Mouse (Mus musculus) intestine, embryonic 15.5 days (tissue): ENCODE results near the gene Hist1h2ag. TPM values are rescaled to one million over a fixed set of nuclear protein-coding genes. Genes with fewer than 3 reads are reported as not detected.

Experiments used
- ATAC-seq: fragments of 200-750 bp; cut with Nextera tagmentation; 2 replicates; pipeline ENCODE4 v1.8.0; 2017; ENCODE audit warnings: moderate TSS enrichment, moderate library complexity
- H3K27ac ChIP-seq: fragments of 300-500 bp; sonication (generic); 2 replicates; pipeline ENCODE4 v1.5.1; 2015; ENCODE audit warnings: mild to moderate bottlenecking, inconsistent platforms
- H3K27me3 ChIP-seq: fragments of 300-500 bp; sonication (generic); replicated peaks from 2 replicates; pipeline ENCODE4 v1.6.1; 2015; ENCODE audit warnings: inconsistent platforms
- H3K36me3 ChIP-seq: fragments of 300-500 bp; sonication (generic); 2 replicates; pipeline ENCODE4 v1.6.1; 2015; ENCODE audit warnings: inconsistent platforms
- H3K4me1 ChIP-seq: fragments of 300-500 bp; sonication (generic); replicated peaks from 2 replicates; pipeline ENCODE4 v1.6.1; 2015; ENCODE audit warnings: inconsistent platforms
- H3K4me2 ChIP-seq: fragments of 300-500 bp; sonication (generic); replicated peaks from 2 replicates; pipeline ENCODE4 v1.6.1; 2015; ENCODE audit warnings: mild to moderate bottlenecking, inconsistent platforms
- H3K4me3 ChIP-seq: fragments of 300-500 bp; sonication (generic); replicated peaks from 2 replicates; pipeline ENCODE4 v1.5.1; 2015; ENCODE audit warnings: inconsistent platforms
- H3K9ac ChIP-seq: fragments of 300-500 bp; sonication (generic); 2 replicates; pipeline ENCODE4 v1.6.1; 2015; ENCODE audit warnings: inconsistent platforms
- H3K9me3 ChIP-seq: fragments of 300-500 bp; sonication (generic); 2 replicates; pipeline ENCODE4 v1.6.1; 2016; ENCODE audit warnings: inconsistent platforms
- WGBS: fragments of 180-500 bp; shearing (Covaris S2); methylation state at CpG from one replicate; pipeline ENCODE4 v1.1.7; 2015; 5-methylcytosine and 5-hydroxymethylcytosine counted together
- polyA plus RNA-seq: library from polyadenylated mRNA; unstranded; fragments of >200 nt; fragmentation: Nextera tagmentation; extraction: Ambion mirVana; gene quantifications from 2 replicates; pipeline ENCODE4 v1.2.1, GENCODE M21; 2015

Gene Hist1h2ag
- polyA plus RNA-seq, 1 experiment from 2014 or later, result 40.6 TPM

- peak; percentile 57 for ATAC-seq
- peak overlapping the region; percentile 55 for H3K4me2 ChIP-seq
- H3K9me3 ChIP-seq, result no peaks in the 10 kb centered on the region
- 0 out of 2 replicates have a peak, but pooled peaks cover 3% of the 10 kb centered on the region for H3K4me1 ChIP-seq
- no peaks in the 10 kb centered on the region for H3K36me3 ChIP-seq
- H3K4me3 ChIP-seq, result peak overlapping the region; percentile 37
- peak overlapping the region; percentile 51 for H3K9ac ChIP-seq
- no peaks in the 10 kb centered on the region for H3K27me3 ChIP-seq
- WGBS, result under 1% methylated on average over 14 of the region's 14 CpGs
- H3K27ac ChIP-seq, result peak overlapping the region; percentile 81
Measured at GRCm38 (mm10) chr13:22034443-22035266, 8.1 kb downstream of the Hist1h2ag start.

- WGBS, result 29% methylated on average over 5 of the region's 5 CpGs
- H3K27ac ChIP-seq, result peak overlapping the region; percentile 81
Measured at GRCm38 (mm10) chr13:22033741-22034442, 8.9 kb downstream of the Hist1h2ag start.

GRCm38 (mm10) chr13:22030493-22030892, 12.3 kb downstream of the Hist1h2ag start:
- Histone ChIP-seq H3K9ac (no peak overlapping the region), H3K36me3 (no peaks in the 10 kb centered on the region), H3K4me1 (no peaks in the 10 kb centered on the region), H3K9me3 (no peaks in the 10 kb centered on the region), H3K4me2 (no peak overlapping the region), H3K4me3 (no peak overlapping the region), H3K27me3 (no peaks in the 10 kb centered on the region), H3K27ac (no peak overlapping the region)
- WGBS, result 10% methylated on average over 4 of the region's 4 CpGs
- no peak for ATAC-seq

More at GRCm38 (mm10) chr13:22033741-22034442, 8.9 kb downstream of the Hist1h2ag start:
- H3K36me3 ChIP-seq, result no peaks in the 10 kb centered on the region
- no peak for ATAC-seq
- peak overlapping the region; percentile 37; the same call in 1 of the 2 replicates for H3K4me3 ChIP-seq
- no peaks in the 10 kb centered on the region for H3K9me3 ChIP-seq
- H3K9ac ChIP-seq, result peak overlapping the region; percentile 26; the same call in 1 of the 2 replicates
- peak overlapping the region; percentile 55 for H3K4me2 ChIP-seq
- no peaks in the 10 kb centered on the region for H3K27me3 ChIP-seq
- H3K4me1 ChIP-seq, result 0 out of 2 replicates have a peak, but pooled peaks cover 3% of the 10 kb centered on the region

GRCm38 (mm10) chr13:22029928-22030327, 12.8 kb downstream of the Hist1h2ag start:
- Histone ChIP-seq H3K9me3 (no peaks in the 10 kb centered on the region), H3K36me3 (no peaks in the 10 kb centered on the region)

GRCm38 (mm10) chr13:22028673-22029460, 13.9 kb downstream of the Hist1h2ag start:
- Histone ChIP-seq H3K27ac (peak overlapping the region; percentile 81), H3K4me3 (peak overlapping the region; percentile 55), H3K9ac (peak overlapping the region; percentile 61), H3K4me2 (peak overlapping the region; percentile 63), H3K4me1 (no peaks in the 10 kb centered on the region), H3K9me3 (no peaks in the 10 kb centered on the region), H3K27me3 (no peaks in the 10 kb centered on the region), H3K36me3 (no peaks in the 10 kb centered on the region)
- 1% methylated on average over 40 of the region's 40 CpGs for WGBS
- peak; percentile 80 for ATAC-seq

More at GRCm38 (mm10) chr13:22029928-22030327, 12.8 kb downstream of the Hist1h2ag start:
- Histone ChIP-seq H3K27me3 (no peaks in the 10 kb centered on the region), H3K4me3 (no peak overlapping the region), H3K4me1 (no peaks in the 10 kb centered on the region), H3K27ac (no peak overlapping the region), H3K4me2 (no peak overlapping the region), H3K9ac (no peak overlapping the region)
- WGBS, result 44% methylated on average over 8 of the region's 8 CpGs
- ATAC-seq, result no peak

- Histone ChIP-seq H3K36me3 (no peaks in the 10 kb centered on the region), H3K27me3 (no peaks in the 10 kb centered on the region), H3K9me3 (no peaks in the 10 kb centered on the region), H3K9ac (peak overlapping the region; percentile 48), H3K4me2 (peak overlapping the region; percentile 58), H3K4me1 (no peaks in the 10 kb centered on the region), H3K4me3 (peak overlapping the region; percentile 46), H3K27ac (peak overlapping the region; percentile 3; the same call in 1 of the 2 replicates)
- ATAC-seq, result peak; percentile 60
- WGBS, result under 1% methylated on average over 35 of the region's 35 CpGs
Measured at GRCm38 (mm10) chr13:22026058-22027031, 16.4 kb downstream of the Hist1h2ag start.

GRCm38 (mm10) chr13:22022241-22022640, 20.5 kb downstream of the Hist1h2ag start:
- Histone ChIP-seq H3K27me3 (no peaks in the 10 kb centered on the region), H3K36me3 (no peaks in the 10 kb centered on the region), H3K9ac (peak overlapping the region; percentile 34), H3K9me3 (no peaks in the 10 kb centered on the region), H3K27ac (no peak overlapping the region), H3K4me2 (peak overlapping the region; percentile 72), H3K4me1 (no peaks in the 10 kb centered on the region), H3K4me3 (peak overlapping the region; percentile 37)
- WGBS, result 2% methylated on average over 9 of the region's 9 CpGs
- ATAC-seq, result peak; percentile 73

GRCm38 (mm10) chr13:22021581-22021980, 21.2 kb downstream of the Hist1h2ag start:
- H3K9ac ChIP-seq, result peak overlapping the region; percentile 34
- peak overlapping the region; percentile 40; the same call in 1 of the 2 replicates for H3K27ac ChIP-seq
- ATAC-seq, result peak; percentile 37; the same call in 1 of the 2 replicates
- under 1% methylated on average over 11 of the region's 11 CpGs for WGBS
- H3K4me3 ChIP-seq, result peak overlapping the region; percentile 37
- H3K36me3 ChIP-seq, result no peaks in the 10 kb centered on the region
- no peaks in the 10 kb centered on the region for H3K9me3 ChIP-seq
- no peaks in the 10 kb centered on the region for H3K4me1 ChIP-seq
- peak overlapping the region; percentile 72 for H3K4me2 ChIP-seq
- H3K27me3 ChIP-seq, result no peaks in the 10 kb centered on the region

GRCm38 (mm10) chr13:22020901-22021339, 21.8 kb downstream of the Hist1h2ag start:
- no peaks in the 10 kb centered on the region for H3K4me1 ChIP-seq
- H3K36me3 ChIP-seq, result no peaks in the 10 kb centered on the region
- 2% methylated on average over 8 of the region's 8 CpGs for WGBS
- H3K4me2 ChIP-seq, result peak overlapping the region; percentile 72
- H3K27me3 ChIP-seq, result no peaks in the 10 kb centered on the region
- H3K9ac ChIP-seq, result no peak overlapping the region
- H3K9me3 ChIP-seq, result no peaks in the 10 kb centered on the region
- H3K27ac ChIP-seq, result no peak overlapping the region
- ATAC-seq, result peak; percentile 82
- H3K4me3 ChIP-seq, result peak overlapping the region; percentile 45

- ATAC-seq, result peak; percentile 78
Measured at GRCm38 (mm10) chr13:22019934-22020835, 22.6 kb downstream of the Hist1h2ag start.

More at GRCm38 (mm10) chr13:22019934-22020835, 22.6 kb downstream of the Hist1h2ag start:
- H3K9me3 ChIP-seq, result no peaks in the 10 kb centered on the region
- peak overlapping the region; percentile 72 for H3K4me2 ChIP-seq
- H3K27me3 ChIP-seq, result peaks cover 2% of the 10 kb centered on the region; the same call in 1 of the 2 replicates
- no peaks in the 10 kb centered on the region for H3K4me1 ChIP-seq
- H3K36me3 ChIP-seq, result no peaks in the 10 kb centered on the region
- H3K27ac ChIP-seq, result no peak overlapping the region
- peak overlapping the region; percentile 45 for H3K4me3 ChIP-seq
- H3K9ac ChIP-seq, result peak overlapping the region; percentile 29
- WGBS, result 1% methylated on average over 44 of the region's 44 CpGs
